Mouse (Mus musculus) right cerebral cortex, postnatal 36 days (tissue): ENCODE measurements at regions not wholly inside any gene's neighbourhood (a gene's known extent, or its start where the extent isn't known, plus 50 kb on each side); places are given as distances from the start of the nearest gene placed in this dataset.

Source experiments
- DNase-seq, 2 experiments: peaks; one replicate each; pipeline ENCODE4 v3.0.0; 2022; ENCODE audit warnings: low spot score in 2 of 2, mixed read lengths in 1 of 2

- no peak for DNase-seq
These were observed 335.9 kb upstream of the Zmiz1 start for GRCm38 (mm10) chr14:25122971-25123535.

DNA sequence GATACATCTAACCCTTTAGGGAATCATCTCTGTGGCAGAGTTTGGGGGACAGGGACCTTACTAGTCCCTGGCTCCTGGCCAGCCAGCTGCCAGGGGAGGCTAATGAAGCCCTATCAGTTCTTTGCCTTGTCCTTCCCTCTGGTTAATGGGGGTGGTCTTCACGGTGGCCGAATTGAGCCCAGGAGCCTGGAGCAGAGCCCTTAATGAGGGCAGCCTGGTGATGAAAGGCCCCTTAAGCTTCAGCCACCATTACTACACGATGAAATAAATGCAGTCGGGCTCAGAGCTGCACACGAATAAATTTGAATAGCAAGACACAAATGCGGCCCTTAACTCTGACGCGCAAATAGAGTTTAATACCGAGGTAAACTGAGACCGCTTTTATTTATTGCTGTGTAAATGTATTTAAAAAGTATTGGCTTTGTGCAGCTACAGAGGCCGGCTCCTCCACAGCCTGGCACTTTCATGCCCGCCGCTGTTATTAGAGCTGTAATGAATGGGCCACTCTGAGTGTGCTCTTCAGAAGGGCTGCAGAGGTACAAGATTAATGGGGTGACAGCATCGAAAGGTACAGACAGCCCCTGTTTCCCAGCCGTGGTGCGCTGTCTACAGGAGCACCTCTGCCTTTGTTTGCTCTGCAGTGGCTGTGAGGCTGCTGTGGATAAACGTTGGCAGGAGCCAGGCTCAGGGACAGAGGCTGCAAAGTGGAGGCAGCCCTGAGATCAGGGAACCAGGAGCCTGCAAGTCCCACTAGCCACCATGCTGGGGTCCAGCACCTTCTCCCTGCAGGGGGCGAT, 335.2 kb upstream of the Zmiz1 start:
- no peak for DNase-seq

DNA sequence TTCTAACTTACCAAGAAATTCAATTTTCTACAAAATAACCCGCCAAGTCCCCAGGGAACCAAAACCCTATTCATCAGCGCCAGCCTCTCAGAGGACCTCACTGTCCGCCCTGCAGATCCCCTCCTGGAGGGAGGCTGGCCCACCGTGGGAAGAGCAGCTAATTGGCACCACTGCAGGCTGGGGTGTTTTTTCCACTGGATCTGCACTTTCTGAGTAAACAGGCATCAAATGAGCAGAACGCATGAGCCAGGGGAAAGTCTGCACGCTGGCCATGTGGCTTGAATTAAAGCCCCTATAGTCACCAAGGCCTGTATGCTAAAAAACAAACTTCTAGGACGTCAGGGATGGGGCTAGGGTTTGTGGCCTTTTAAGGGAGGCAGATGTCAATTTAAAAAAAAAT, 332.4 kb upstream of the Zmiz1 start:
- no peak for DNase-seq

- peak in 1 of 2 experiments; percentile 19 for DNase-seq
These were observed 331.3 kb upstream of the Zmiz1 start for GRCm38 (mm10) chr14:25127544-25128159.

- DNase-seq, result no peak
These were observed 330.8 kb upstream of the Zmiz1 start for GRCm38 (mm10) chr14:25128160-25128547.

DNA sequence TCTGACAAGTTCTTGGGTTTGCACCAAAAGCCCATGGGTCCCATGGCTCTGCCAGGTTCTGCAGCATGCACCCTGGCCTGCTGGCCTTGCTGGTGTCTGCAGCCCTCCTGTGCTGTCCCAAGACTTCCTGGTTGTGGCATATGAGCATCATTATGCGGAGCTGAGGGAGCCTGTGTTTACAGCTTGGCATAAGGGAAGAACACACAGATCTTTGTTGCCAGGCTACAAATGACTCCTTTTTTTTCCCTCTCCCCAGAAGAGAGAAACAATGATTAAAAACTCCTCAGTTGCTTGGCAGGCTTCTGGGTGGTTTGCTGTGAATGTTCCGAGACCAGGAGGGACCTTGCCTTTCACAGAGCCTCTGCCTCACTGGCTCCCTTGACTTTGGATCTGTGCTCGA, 323.6 kb upstream of the Zmiz1 start:
- DNase-seq, result no peak

DNA sequence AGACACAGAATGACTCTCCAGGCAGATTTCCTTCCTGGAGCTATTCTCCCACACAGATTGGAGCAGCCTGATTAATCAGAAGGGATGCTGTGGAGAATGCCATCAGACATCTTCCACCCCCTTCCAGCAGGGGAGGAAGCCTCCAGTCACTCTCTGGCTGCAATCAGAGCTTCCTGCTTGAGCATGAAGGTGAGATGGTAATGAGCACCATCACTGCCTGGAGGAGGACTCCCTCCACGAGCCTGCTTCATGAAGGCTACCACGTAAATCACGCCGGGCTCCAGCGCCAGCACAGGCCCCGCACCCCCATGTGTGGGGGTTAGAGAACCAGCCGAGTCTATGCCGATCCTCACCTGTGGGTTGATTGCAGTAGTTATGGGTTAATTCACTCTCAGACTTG, 321.7 kb upstream of the Zmiz1 start:
- DNase-seq, result peak; percentile 55 to 69

DNA sequence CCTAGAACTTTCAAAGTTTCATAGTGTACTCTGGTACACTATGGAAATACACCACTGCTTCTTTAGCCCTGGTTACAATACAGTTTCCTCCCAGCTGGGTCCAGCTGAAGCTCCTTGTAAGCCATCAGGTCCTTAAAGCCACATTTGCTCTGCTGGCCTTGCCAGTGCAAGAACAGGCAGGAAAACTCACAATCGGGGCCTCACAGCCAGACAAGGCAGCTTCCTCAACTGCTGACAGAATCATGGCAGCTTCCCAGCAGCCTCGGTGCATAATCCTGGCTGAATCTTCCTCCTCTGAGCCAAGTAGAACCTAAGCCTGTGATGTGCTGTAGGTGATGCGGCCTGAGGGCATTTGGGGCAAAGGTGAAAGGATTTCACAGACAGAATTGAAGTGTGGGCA, 320.5 kb upstream of the Zmiz1 start:
- no peak for DNase-seq

- DNase-seq, result no peak
These were observed 317.1 kb upstream of the Zmiz1 start for GRCm38 (mm10) chr14:25141933-25142332.

GRCm38 (mm10) chr14:25143051-25143450, 315.9 kb upstream of the Zmiz1 start:
- no peak for DNase-seq

DNA sequence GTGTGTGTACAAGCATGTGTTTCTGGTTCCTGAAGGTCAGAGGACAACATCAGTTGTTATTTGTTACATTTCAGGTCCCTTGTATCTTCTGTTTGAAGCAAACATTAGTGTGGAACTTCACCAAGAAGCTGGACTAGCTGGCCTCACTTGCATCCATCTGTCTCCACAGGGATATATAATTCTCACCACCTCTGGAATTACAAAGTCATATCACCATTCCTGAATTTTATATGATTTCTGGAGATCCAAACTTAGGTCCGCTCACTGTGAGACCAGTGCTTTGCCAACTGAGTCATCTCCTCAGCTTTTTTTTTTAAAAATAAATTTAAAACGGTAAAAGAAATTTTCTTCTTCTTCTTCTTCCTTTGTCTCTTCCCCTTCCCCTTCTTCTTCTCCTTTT, 311.3 kb upstream of the Zmiz1 start:
- no peak for DNase-seq

DNA sequence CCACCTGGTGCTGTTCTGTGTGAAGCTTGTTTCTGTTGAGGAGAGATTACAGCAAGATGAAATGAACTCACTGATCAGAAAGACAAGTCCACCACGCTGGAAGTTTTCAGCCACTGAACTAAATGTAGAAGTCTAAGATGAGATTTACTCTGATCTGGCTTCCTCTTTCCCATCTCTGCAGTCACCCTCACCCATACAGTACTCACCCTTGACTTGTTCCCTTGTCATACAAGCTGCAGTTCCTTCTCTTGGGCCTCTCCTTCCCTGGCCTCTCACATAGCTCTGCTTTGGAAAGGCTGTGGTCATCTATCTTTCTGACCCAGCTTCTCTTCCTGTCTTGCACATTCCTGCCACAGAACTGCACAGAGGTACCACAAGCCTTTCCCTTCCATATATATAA, 308.0 kb upstream of the Zmiz1 start:
- DNase-seq, result no peak

GRCm38 (mm10) chr14:25151485-25151884, 307.5 kb upstream of the Zmiz1 start:
- DNase-seq, result no peak

DNA sequence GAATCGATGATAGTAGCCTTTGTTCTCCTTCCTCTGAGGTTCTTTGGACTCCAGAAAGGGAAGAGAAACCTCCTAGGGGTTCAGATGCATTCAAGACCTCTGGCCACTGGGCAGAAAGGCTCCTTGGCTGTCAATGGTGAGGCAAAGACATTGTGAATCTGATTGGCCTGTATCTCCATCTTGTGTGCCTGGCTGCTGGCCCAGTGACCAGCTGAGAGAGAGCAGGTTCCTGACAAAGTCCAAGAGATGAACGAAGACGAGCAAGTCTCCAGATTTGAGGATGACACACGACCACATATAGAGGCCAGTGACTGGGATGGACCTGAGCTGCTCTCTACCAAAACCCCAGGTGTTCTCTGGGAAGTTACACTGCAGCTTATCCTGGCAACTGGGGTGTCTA, 305.4 kb upstream of the Zmiz1 start:
- DNase-seq, result no peak

DNA sequence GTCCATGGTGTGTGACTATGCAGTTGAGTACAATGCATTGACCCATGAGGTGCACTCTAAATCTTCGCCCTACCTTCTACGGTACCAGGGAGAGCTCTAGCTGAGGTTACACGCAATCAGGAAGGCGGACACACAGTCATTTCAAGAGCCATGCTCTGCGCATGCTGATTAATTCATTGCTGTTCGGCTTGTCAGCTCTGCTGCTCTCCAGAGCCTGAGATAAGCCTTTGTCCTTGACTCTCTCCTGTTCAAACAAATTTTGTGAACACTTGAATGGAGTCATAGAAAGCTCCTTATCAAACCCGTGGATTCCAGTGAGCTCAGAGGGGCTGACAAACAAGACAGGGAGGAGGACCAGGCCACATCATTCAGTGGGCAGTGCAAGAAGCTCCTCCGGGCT, 304.8 kb upstream of the Zmiz1 start:
- no peak for DNase-seq

DNA sequence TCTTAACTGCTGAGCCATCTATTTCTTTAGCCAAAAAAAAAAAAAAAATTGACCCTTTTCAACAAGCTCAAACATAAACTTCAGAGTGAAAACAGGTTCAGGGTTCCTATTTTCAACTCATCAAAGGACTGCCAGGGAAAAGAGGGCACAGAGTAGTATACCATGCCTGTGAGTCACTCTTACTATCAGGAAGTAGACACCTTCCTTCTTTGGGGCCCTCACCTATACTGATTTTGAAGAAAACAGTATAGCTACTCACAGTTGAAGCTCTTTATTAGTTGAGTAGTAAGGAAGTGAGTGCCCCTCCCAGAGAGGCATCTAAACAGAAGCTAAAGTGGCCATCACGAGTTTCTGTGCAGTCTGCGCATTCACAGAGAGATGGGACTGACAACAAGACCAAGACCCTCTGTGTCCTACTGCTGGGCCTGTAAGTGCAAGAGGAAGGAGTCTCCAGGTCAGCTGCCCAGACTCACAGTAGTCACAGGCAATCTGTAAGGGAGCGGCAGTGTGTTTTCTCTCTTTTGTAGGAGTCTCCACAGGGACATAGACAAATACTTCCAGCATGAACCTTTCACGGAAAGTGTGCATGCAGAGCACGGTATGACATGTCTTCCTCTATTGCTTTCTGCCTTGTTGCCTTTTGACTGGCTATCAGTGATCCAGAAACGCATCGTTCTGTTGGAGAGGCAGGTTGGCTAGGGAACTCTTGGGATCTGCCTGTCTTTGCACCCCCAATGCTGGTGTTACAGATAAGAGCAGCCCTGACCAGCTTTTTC, 303.8 kb upstream of the Zmiz1 start:
- no peak for DNase-seq

GRCm38 (mm10) chr14:25156171-25156570, 302.8 kb upstream of the Zmiz1 start:
- DNase-seq, result peak; percentile 16 to 32

GRCm38 (mm10) chr14:25161684-25162321, 297.2 kb upstream of the Zmiz1 start:
- no peak for DNase-seq

DNA sequence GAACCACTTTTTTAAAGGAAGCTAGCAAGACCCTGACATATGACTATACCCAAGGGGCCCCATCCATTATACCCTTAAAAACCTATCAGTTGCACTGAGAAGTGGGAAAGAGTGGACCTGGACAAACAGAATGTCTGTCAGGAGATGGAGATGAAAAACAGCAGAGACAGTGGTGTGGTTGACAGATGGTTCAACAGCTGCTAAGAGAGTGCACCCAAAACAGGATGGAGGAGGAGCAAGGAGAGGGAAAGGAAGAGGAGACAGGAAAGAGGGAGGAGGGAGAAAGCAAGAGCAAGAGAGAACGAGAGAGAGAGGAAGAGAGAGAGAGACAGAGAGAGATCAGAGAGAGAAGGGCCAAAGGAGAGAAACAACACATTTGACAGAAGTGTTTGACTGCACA, 292.8 kb upstream of the Zmiz1 start:
- no peak for DNase-seq

GRCm38 (mm10) chr14:25167604-25168003, 291.4 kb upstream of the Zmiz1 start:
- no peak for DNase-seq

DNA sequence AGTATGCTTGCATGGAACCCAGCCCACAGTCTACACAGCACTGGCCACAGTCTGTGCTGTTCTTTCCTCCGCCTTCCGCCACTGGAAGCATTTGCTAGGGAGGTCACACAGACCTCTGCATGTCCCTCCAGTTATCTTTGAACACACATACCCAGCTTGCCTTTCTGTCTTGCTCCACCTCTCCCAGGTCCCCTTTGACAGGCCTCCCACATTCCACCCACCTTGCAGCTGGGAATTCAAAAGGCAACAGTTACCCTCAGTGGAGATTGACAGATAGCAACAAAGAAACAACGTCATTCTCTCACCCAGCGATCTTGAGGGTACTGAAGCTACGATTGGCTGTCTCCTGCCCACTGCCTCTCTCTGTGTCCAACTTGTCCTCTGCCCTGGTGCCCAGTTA, 290.7 kb upstream of the Zmiz1 start:
- DNase-seq, result no peak

- no peak for DNase-seq
These were observed 285.7 kb upstream of the Zmiz1 start for GRCm38 (mm10) chr14:25173281-25173680.
